Mouse (Mus musculus): ENCODE data around the gene Camkk2.

DNA sequence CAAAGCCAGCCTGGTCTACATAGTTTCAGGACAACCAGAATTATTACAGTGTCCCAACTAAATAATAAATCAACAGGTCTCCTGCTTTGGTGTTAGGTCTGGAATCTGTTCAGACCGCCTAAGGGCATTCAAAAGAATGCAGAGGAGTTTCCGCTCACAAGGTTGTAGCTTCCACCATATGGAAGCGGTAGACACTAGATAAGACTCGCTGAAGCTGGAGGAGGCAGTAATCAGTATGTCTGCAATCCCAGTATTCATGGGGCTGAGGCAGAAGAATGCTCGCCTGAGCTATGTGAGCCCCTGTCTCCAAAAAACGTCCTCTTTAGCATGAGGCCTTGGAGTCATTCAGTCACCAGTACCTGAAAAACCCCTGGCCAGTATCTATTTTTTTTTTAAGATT lies 70.4 kb downstream of the Camkk2 start:
- TF ChIP-seq CTCF (IDR thresholded peaks at IDR 0.05), result no peak
- no peak for TF ChIP-seq EP300 (IDR thresholded peaks at IDR 0.05)
